Mouse (Mus musculus): Measurements from ENCODE around the gene Per1. TPM values are rescaled to one million over a fixed set of nuclear protein-coding genes. Genes with fewer than 3 reads are reported as not detected.
A peak's percentile ranks its signal among the peaks of the same experiment; 100 is the strongest.

Per1 gene
- total and polyA plus RNA-seq, 2 experiments from 2014 or later = 15.4 to 28.5 TPM

DNA sequence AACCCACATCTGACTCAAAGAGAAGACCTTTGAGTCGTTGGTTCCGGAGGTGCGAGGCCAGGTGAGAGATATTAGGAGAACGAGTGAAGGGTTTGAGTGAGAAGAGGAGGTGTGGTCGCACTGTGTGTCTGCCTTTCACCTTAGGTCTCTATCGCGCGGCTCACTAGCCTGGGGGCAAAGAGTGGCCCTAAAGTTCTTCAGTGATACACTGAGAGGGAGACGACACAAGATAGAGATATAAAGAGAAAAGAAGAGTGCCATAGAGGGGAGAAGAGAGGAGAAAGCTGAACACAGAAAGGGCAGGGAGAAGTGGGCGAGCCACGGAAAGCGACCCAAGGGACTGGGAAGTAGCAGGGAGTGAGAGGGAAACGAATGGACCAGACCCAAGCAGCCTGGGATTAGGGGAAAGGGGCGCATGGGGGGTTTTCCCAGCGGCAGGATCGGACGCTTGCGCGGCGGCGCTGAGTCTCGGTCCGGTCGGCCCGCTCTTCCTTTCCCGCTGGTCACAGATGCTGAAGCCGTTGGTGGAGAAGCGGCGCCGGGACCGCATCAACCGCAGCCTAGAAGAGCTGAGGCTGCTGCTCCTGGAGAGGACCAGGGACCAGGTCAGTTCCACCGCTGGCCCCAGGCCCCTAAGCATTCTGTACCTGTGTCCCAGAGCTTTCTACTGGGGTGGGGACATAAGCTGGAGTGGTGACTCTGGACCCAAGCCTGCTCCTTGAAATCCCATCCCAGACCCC, 26.2 kb downstream of the Per1 start:
- DNase-seq (ENCODE audit: low spot score) = no peak
- peak overlapping the region; percentile 67 for H3K4me3 ChIP-seq (ENCODE audit: low read depth, low read length)
- peak overlapping the region; percentile 98 for H3K4me2 ChIP-seq (ENCODE audit: low read depth, low read length, poor library complexity, severe bottlenecking)
- H3K9me3 ChIP-seq (ENCODE audit: low read length) = no peaks in the 10 kb centered on the region
- H3K4me1 ChIP-seq (ENCODE audit: insufficient read depth, low read length) = peaks cover 21% of the 10 kb centered on the region
- ATAC-seq (ENCODE audit: low FRiP score) = no peak
- no peak for TF ChIP-seq CTCF (IDR thresholded peaks at IDR 0.05)
- WGBS = 2% methylated on average over 27 of the region's 33 CpGs
- peaks cover 4% of the 10 kb centered on the region; the same call in 1 of the 2 replicates for H3K27me3 ChIP-seq (ENCODE audit: insufficient read depth, low read length)
- H3K9ac ChIP-seq (replicated peaks; ENCODE audit: low read length, poor library complexity, severe bottlenecking) = no peak overlapping the region; the same call in 1 of the 2 replicates
- H3K27ac ChIP-seq (ENCODE audit: low read depth, low read length) = no peak overlapping the region
- H3K36me3 ChIP-seq (ENCODE audit: insufficient read depth, low read length) = no peaks in the 10 kb centered on the region

DNA sequence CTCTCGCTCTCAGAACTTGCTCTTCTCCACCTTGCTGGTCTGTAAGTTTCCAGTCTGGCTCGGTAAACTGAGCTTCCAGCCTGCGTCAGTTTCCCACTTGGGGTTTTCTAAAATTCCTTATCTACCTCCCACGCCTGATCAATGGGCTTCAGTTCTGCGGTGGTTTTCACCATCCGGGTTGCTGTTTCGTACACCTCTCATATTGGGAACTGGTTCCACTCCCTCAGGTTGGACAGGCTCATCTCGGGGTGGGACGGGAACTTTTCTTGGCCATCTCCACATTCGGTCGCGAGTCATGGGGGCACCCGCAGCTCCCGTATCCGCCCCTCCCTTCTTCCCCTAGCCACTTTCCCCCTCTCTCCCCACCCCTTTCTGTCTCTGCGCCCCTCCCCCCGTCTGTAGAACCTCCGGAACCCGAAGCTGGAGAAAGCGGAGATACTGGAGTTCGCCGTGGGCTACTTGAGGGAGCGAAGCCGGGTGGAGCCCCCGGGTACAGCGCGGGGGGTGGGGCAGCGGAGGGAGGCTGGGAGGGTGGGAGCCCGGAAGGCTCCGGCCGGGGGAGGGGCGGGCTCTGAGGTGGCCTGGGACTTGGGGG, 26.8 kb downstream of the Per1 start:
- TF ChIP-seq CTCF (IDR thresholded peaks at IDR 0.05) = no peak
- Histone ChIP-seq H3K4me1 (ENCODE audit: insufficient read depth, low read length) (peaks cover 20% of the 10 kb centered on the region), H3K27me3 (ENCODE audit: insufficient read depth, low read length) (peaks cover 4% of the 10 kb centered on the region; the same call in 1 of the 2 replicates), H3K4me3 (ENCODE audit: low read depth, low read length) (peak overlapping the region; percentile 67), H3K27ac (ENCODE audit: low read depth, low read length) (peak overlapping the region; percentile 66), H3K9ac (replicated peaks; ENCODE audit: low read length, poor library complexity, severe bottlenecking) (peak overlapping the region; percentile 70), H3K4me2 (ENCODE audit: low read depth, low read length, poor library complexity, severe bottlenecking) (peak overlapping the region; percentile 98), H3K36me3 (ENCODE audit: insufficient read depth, low read length) (no peaks in the 10 kb centered on the region), H3K9me3 (ENCODE audit: low read length) (no peaks in the 10 kb centered on the region)
- under 1% methylated on average over 27 of the region's 32 CpGs for WGBS
- ATAC-seq (ENCODE audit: low FRiP score) (no peak), DNase-seq (ENCODE audit: low spot score) (peak; percentile 42)

- peak within 1 kb of the TSS; percentile 98 for H3K4me2 ChIP-seq (ENCODE audit: low read depth, low read length, poor library complexity, severe bottlenecking)
- H3K27me3 ChIP-seq (ENCODE audit: insufficient read depth, low read length) = peaks cover 4% of the 10 kb centered on the region; the same call in 1 of the 2 replicates
- H3K36me3 ChIP-seq (ENCODE audit: insufficient read depth, low read length) = no peaks in the 10 kb centered on the region
- peak within 1 kb of the TSS; percentile 67 for H3K4me3 ChIP-seq (ENCODE audit: low read depth, low read length)
- peak within 1 kb of the TSS; percentile 70 for H3K9ac ChIP-seq (replicated peaks; ENCODE audit: low read length, poor library complexity, severe bottlenecking)
- DNase-seq (ENCODE audit: low spot score) (peak; percentile 90), ATAC-seq (ENCODE audit: low FRiP score) (peak; percentile 62)
- peaks cover 16% of the 10 kb centered on the region for H3K4me1 ChIP-seq (ENCODE audit: insufficient read depth, low read length)
- under 1% methylated on average over 52 of the region's 66 CpGs for WGBS
- H3K27ac ChIP-seq (ENCODE audit: low read depth, low read length) = peak within 1 kb of the TSS; percentile 66
- no peaks in the 10 kb centered on the region for H3K9me3 ChIP-seq (ENCODE audit: low read length)
- peak; percentile 72 for TF ChIP-seq CTCF (IDR thresholded peaks at IDR 0.05)
These were observed 27.4 kb downstream of the Per1 start, which contains the start of gene 9130213A22Rik for GRCm38 (mm10) chr11:69122336-69122951. TSS of gene 9130213A22Rik (minus strand) at chr11:69122589.

DNA sequence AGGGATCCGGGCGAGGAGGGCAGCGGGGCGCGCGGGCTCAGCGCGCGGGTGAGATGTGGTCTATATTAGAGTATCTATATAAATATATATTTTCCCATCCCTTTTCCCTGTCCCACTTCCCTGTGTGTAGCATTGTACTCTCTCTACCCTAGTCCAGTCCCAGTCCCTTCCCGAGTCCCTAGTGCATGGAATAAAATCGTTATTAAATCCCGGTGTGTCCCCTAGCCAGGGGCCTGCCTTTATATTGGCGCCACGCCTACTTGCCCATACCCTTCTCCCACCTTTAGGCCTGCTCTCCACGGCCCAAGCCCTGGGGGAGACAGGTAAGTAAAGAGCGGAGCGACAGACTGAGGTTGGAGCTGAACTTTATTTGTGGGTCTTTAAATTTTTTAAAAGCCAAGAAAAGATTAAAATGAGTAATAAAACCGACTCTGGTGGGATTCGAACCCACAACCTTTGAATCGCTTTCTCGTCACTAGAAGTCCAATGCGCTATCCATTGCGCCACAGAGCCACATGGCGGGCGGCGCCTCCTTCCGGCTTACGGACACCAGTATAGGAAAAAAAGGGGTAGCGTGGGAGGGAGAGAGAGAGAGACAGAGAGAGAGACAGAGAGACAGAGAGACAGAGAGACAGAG, 28.2 kb downstream of the Per1 start:
- peaks cover 4% of the 10 kb centered on the region; the same call in 1 of the 2 replicates for H3K27me3 ChIP-seq (ENCODE audit: insufficient read depth, low read length)
- WGBS = under 1% methylated on average over 29 of the region's 29 CpGs
- H3K9me3 ChIP-seq (ENCODE audit: low read length) = no peaks in the 10 kb centered on the region
- H3K4me2 ChIP-seq (ENCODE audit: low read depth, low read length, poor library complexity, severe bottlenecking) = peak overlapping the region; percentile 98
- 0 out of 2 replicates have a peak, but pooled peaks have one; percentile 4 for ATAC-seq (ENCODE audit: low FRiP score)
- TF ChIP-seq CTCF (IDR thresholded peaks at IDR 0.05) = peak; percentile 58
- H3K36me3 ChIP-seq (ENCODE audit: insufficient read depth, low read length) = no peaks in the 10 kb centered on the region
- peaks cover 13% of the 10 kb centered on the region for H3K4me1 ChIP-seq (ENCODE audit: insufficient read depth, low read length)
- peak overlapping the region; percentile 66 for H3K27ac ChIP-seq (ENCODE audit: low read depth, low read length)
- peak; percentile 94 for DNase-seq (ENCODE audit: low spot score)
- peak overlapping the region; percentile 70 for H3K9ac ChIP-seq (replicated peaks; ENCODE audit: low read length, poor library complexity, severe bottlenecking)
- peak overlapping the region; percentile 67 for H3K4me3 ChIP-seq (ENCODE audit: low read depth, low read length)

GRCm38 (mm10) chr11:69123693-69124497, 28.9 kb downstream of the Per1 start:
- DNase-seq (ENCODE audit: low spot score) = peak; percentile 94
- no peaks in the 10 kb centered on the region for H3K9me3 ChIP-seq (ENCODE audit: low read length)
- H3K27ac ChIP-seq (ENCODE audit: low read depth, low read length) = peak overlapping the region; percentile 62
- H3K4me3 ChIP-seq (ENCODE audit: low read depth, low read length) = peak overlapping the region; percentile 67
- H3K9ac ChIP-seq (replicated peaks; ENCODE audit: low read length, poor library complexity, severe bottlenecking) = peak overlapping the region; percentile 60; the same call in 1 of the 2 replicates
- WGBS = under 1% methylated on average over 31 of the region's 31 CpGs
- TF ChIP-seq CTCF (IDR thresholded peaks at IDR 0.05) = no peak
- peak; percentile 65; the same call in 1 of the 2 replicates for ATAC-seq (ENCODE audit: low FRiP score)
- H3K4me2 ChIP-seq (ENCODE audit: low read depth, low read length, poor library complexity, severe bottlenecking) = peak overlapping the region; percentile 98
- H3K36me3 ChIP-seq (ENCODE audit: insufficient read depth, low read length) = no peaks in the 10 kb centered on the region
- peaks cover 4% of the 10 kb centered on the region; the same call in 1 of the 2 replicates for H3K27me3 ChIP-seq (ENCODE audit: insufficient read depth, low read length)
- peaks cover 12% of the 10 kb centered on the region for H3K4me1 ChIP-seq (ENCODE audit: insufficient read depth, low read length)
